Mouse (Mus musculus): Measurements from ENCODE around the gene Gnaq. TPM values are rescaled to one million over a fixed set of nuclear protein-coding genes. Genes with fewer than 3 reads are reported as not detected.

Gnaq gene
- total and polyA plus RNA-seq, 2 experiments from 2014 or later = 89.3 to 120 TPM

- H3K36me3 ChIP-seq (ENCODE audit: insufficient read depth, low read length) = no peaks in the 10 kb centered on the region
- DNase-seq (ENCODE audit: low spot score) = no peak
- no peaks in the 10 kb centered on the region for H3K9me3 ChIP-seq (ENCODE audit: low read length)
- no peak for TF ChIP-seq CTCF (IDR thresholded peaks at IDR 0.05)
- no peaks in the 10 kb centered on the region for H3K27me3 ChIP-seq (ENCODE audit: insufficient read depth, low read length)
- WGBS = 62% methylated on average over 7 of the region's 7 CpGs
- H3K27ac ChIP-seq (ENCODE audit: low read depth, low read length) = no peak overlapping the region
- H3K4me1 ChIP-seq (ENCODE audit: insufficient read depth, low read length) = no peaks in the 10 kb centered on the region
- no peak overlapping the region for H3K4me2 ChIP-seq (ENCODE audit: low read depth, low read length, poor library complexity, severe bottlenecking)
- H3K4me3 ChIP-seq (ENCODE audit: low read depth, low read length) = no peak overlapping the region
- ATAC-seq (ENCODE audit: low FRiP score) = no peak
- no peak overlapping the region for H3K9ac ChIP-seq (replicated peaks; ENCODE audit: low read length, poor library complexity, severe bottlenecking)
These were observed 168.7 kb downstream of the Gnaq start for GRCm38 (mm10) chr19:16301336-16301735.

- H3K27ac ChIP-seq (ENCODE audit: low read depth, low read length) = no peak overlapping the region
These were observed 176.4 kb downstream of the Gnaq start for GRCm38 (mm10) chr19:16309031-16309430.

GRCm38 (mm10) chr19:16314295-16314821 is 181.7 kb downstream of the Gnaq start:
- H3K36me3 ChIP-seq (ENCODE audit: insufficient read depth, low read length) = no peaks in the 10 kb centered on the region
- H3K4me3 ChIP-seq (ENCODE audit: low read depth, low read length) = no peak overlapping the region
- H3K27ac ChIP-seq (ENCODE audit: low read depth, low read length) = no peak overlapping the region
- 17% methylated on average over 4 of the region's 4 CpGs for WGBS
- no peak overlapping the region for H3K9ac ChIP-seq (replicated peaks; ENCODE audit: low read length, poor library complexity, severe bottlenecking)
- H3K4me1 ChIP-seq (ENCODE audit: insufficient read depth, low read length) = no peaks in the 10 kb centered on the region
- H3K9me3 ChIP-seq (ENCODE audit: low read length) = no peaks in the 10 kb centered on the region
- ATAC-seq (ENCODE audit: low FRiP score) (no peak), DNase-seq (ENCODE audit: low spot score) (peak; percentile 28)
- no peak overlapping the region for H3K4me2 ChIP-seq (ENCODE audit: low read depth, low read length, poor library complexity, severe bottlenecking)
- H3K27me3 ChIP-seq (ENCODE audit: insufficient read depth, low read length) = no peaks in the 10 kb centered on the region
- no peak for TF ChIP-seq CTCF (IDR thresholded peaks at IDR 0.05)

More at GRCm38 (mm10) chr19:16309031-16309430, 176.4 kb downstream of the Gnaq start:
- Histone ChIP-seq H3K9ac (replicated peaks; ENCODE audit: low read length, poor library complexity, severe bottlenecking) (no peak overlapping the region), H3K9me3 (ENCODE audit: low read length) (no peaks in the 10 kb centered on the region), H3K4me3 (ENCODE audit: low read depth, low read length) (no peak overlapping the region), H3K36me3 (ENCODE audit: insufficient read depth, low read length) (no peaks in the 10 kb centered on the region), H3K4me2 (ENCODE audit: low read depth, low read length, poor library complexity, severe bottlenecking) (no peak overlapping the region), H3K27me3 (ENCODE audit: insufficient read depth, low read length) (no peaks in the 10 kb centered on the region), H3K4me1 (ENCODE audit: insufficient read depth, low read length) (no peaks in the 10 kb centered on the region)
- ATAC-seq (ENCODE audit: low FRiP score) (no peak), DNase-seq (ENCODE audit: low spot score) (no peak)
- no peak for TF ChIP-seq CTCF (IDR thresholded peaks at IDR 0.05)

- Histone ChIP-seq H3K4me3 (ENCODE audit: low read depth, low read length) (no peak overlapping the region), H3K4me1 (ENCODE audit: insufficient read depth, low read length) (no peaks in the 10 kb centered on the region), H3K27ac (ENCODE audit: low read depth, low read length) (no peak overlapping the region), H3K36me3 (ENCODE audit: insufficient read depth, low read length) (no peaks in the 10 kb centered on the region), H3K4me2 (ENCODE audit: low read depth, low read length, poor library complexity, severe bottlenecking) (no peak overlapping the region), H3K9me3 (ENCODE audit: low read length) (no peaks in the 10 kb centered on the region), H3K27me3 (ENCODE audit: insufficient read depth, low read length) (no peaks in the 10 kb centered on the region), H3K9ac (replicated peaks; ENCODE audit: low read length, poor library complexity, severe bottlenecking) (no peak overlapping the region)
- WGBS = 89% methylated on average over 4 of the region's 4 CpGs
- ATAC-seq (ENCODE audit: low FRiP score) (no peak), DNase-seq (ENCODE audit: low spot score) (no peak)
- TF ChIP-seq CTCF (IDR thresholded peaks at IDR 0.05) = no peak
These were observed 182.9 kb downstream of the Gnaq start for GRCm38 (mm10) chr19:16315525-16315924.

- no peak for DNase-seq (ENCODE audit: low spot score)
- H3K27me3 ChIP-seq (ENCODE audit: insufficient read depth, low read length) = no peaks in the 10 kb centered on the region
- ATAC-seq (ENCODE audit: low FRiP score) = no peak
- no peak overlapping the region for H3K4me2 ChIP-seq (ENCODE audit: low read depth, low read length, poor library complexity, severe bottlenecking)
- H3K36me3 ChIP-seq (ENCODE audit: insufficient read depth, low read length) = no peaks in the 10 kb centered on the region
- no peaks in the 10 kb centered on the region for H3K4me1 ChIP-seq (ENCODE audit: insufficient read depth, low read length)
- no peaks in the 10 kb centered on the region for H3K9me3 ChIP-seq (ENCODE audit: low read length)
- H3K9ac ChIP-seq (replicated peaks; ENCODE audit: low read length, poor library complexity, severe bottlenecking) = no peak overlapping the region
- H3K4me3 ChIP-seq (ENCODE audit: low read depth, low read length) = no peak overlapping the region
- no peak for TF ChIP-seq CTCF (IDR thresholded peaks at IDR 0.05)
- WGBS = 67% methylated on average over 14 of the region's 14 CpGs
- no peak overlapping the region for H3K27ac ChIP-seq (ENCODE audit: low read depth, low read length)
These were observed 185.6 kb downstream of the Gnaq start for GRCm38 (mm10) chr19:16318128-16318811.

- H3K4me2 ChIP-seq (ENCODE audit: low read depth, low read length, poor library complexity, severe bottlenecking) = no peak overlapping the region
- TF ChIP-seq CTCF (IDR thresholded peaks at IDR 0.05) = no peak
- no peaks in the 10 kb centered on the region for H3K36me3 ChIP-seq (ENCODE audit: insufficient read depth, low read length)
- ATAC-seq (ENCODE audit: low FRiP score) (no peak), DNase-seq (ENCODE audit: low spot score) (no peak)
- no peaks in the 10 kb centered on the region for H3K4me1 ChIP-seq (ENCODE audit: insufficient read depth, low read length)
- H3K27ac ChIP-seq (ENCODE audit: low read depth, low read length) = no peak overlapping the region
- H3K9ac ChIP-seq (replicated peaks; ENCODE audit: low read length, poor library complexity, severe bottlenecking) = no peak overlapping the region
- WGBS = 71% methylated on average over 7 of the region's 7 CpGs
- H3K9me3 ChIP-seq (ENCODE audit: low read length) = no peaks in the 10 kb centered on the region
- no peak overlapping the region for H3K4me3 ChIP-seq (ENCODE audit: low read depth, low read length)
- H3K27me3 ChIP-seq (ENCODE audit: insufficient read depth, low read length) = no peaks in the 10 kb centered on the region
These were observed 187.4 kb downstream of the Gnaq start for GRCm38 (mm10) chr19:16319986-16320385.

Measured in midbrain, postnatal 0 days (tissue).